Mouse (Mus musculus) retina, postnatal 7 days (tissue): ENCODE measurements around the gene Slc12a4.

Experiments
- DNase-seq: peaks from one replicate; pipeline ENCODE4 v3.0.0-alpha.2; 2012; ENCODE audit warnings: low read depth, low spot score

Gene Slc12a4

GRCm38 (mm10) chr8:105932525-105932924 lies 33.4 kb downstream of the Slc12a4 start:
- DNase-seq: no peak

GRCm38 (mm10) chr8:105931271-105931670 lies 34.6 kb downstream of the Slc12a4 start:
- no peak for DNase-seq

- peak; percentile 79 for DNase-seq
These were observed 35.3 kb downstream of the Slc12a4 start for GRCm38 (mm10) chr8:105930602-105931001.

- DNase-seq: no peak
These were observed 40.8 kb downstream of the Slc12a4 start for GRCm38 (mm10) chr8:105925123-105925522.

GRCm38 (mm10) chr8:105919390-105919789 lies 46.5 kb downstream of the Slc12a4 start:
- no peak for DNase-seq

- peak; percentile 17 for DNase-seq
These were observed 64.8 kb downstream of the Slc12a4 start for GRCm38 (mm10) chr8:105900941-105901616.

- peak; percentile 86 for DNase-seq
These were observed 65.5 kb downstream of the Slc12a4 start, which contains the start of gene Pskh1 for GRCm38 (mm10) chr8:105900180-105900940. Gene Pskh1, plus strand, starts transcription at chr8:105900441.

- peak; percentile 86 for DNase-seq
These were observed 68.0 kb downstream of the Slc12a4 start for GRCm38 (mm10) chr8:105897801-105898480.
